ENCODE assay signal across 8 mouse cellular contexts in genomic region chr17:80060151-80060550, GRCm38 (mm10). TPM values are rescaled to one million over a fixed set of nuclear protein-coding genes. Genes with fewer than 3 reads are reported as not detected.
A peak's percentile ranks its signal among the peaks of the same experiment; 100 is the strongest.
DNase-seq lines count a peak whose midpoint lies in the region; ATAC-seq and TF ChIP-seq lines count a peak whose summit lies in the region.

No protein-coding gene starts in this region.

- H3K9me3 ChIP-seq in hindbrain, embryonic 11.5 days (ENCODE audit: control insufficient read depth, low read length) = no peaks in the 10 kb centered on the region
- no peaks in the 10 kb centered on the region for H3K9me3 ChIP-seq in limb, embryonic 15.5 days
- H3K9me3 ChIP-seq in stomach, embryonic 16.5 days (replicated peaks; ENCODE audit: control insufficient read depth, low read length) = no peaks in the 10 kb centered on the region

- peak overlapping the region; percentile 52 for H3K4me2 ChIP-seq in hindbrain, embryonic 11.5 days (replicated peaks; ENCODE audit: low read depth, low read length)
- H3K4me2 ChIP-seq in limb, embryonic 15.5 days = peak overlapping the region; percentile 65
- peak overlapping the region; percentile 68 for H3K4me2 ChIP-seq in stomach, embryonic 16.5 days (ENCODE audit: low read depth, low read length)

- no peak for TF ChIP-seq CTCF in testis, adult 2 months (IDR thresholded peaks at IDR 0.05; ENCODE audit: control insufficient read depth, insufficient read depth, insufficient replicate concordance, low read depth, low read length)

- no peak for DNase-seq in testis, postnatal 14 days (ENCODE audit: low spot score)
- DNase-seq in hindbrain, embryonic 11.5 days (ENCODE audit: low spot score) = peak; percentile 16
- DNase-seq in left cerebral cortex, adult 8-10 months (ENCODE audit: low spot score in 2 of 2) = no peak
- no peak for DNase-seq in right cerebral cortex, postnatal 14 days
- no peak for DNase-seq in spleen, adult 18-20 months

- H3K36me3 ChIP-seq in testis, adult 2 months (ENCODE audit: control insufficient read depth, insufficient read depth, low read length) = no peaks in the 10 kb centered on the region; the same call in 1 of the 2 replicates
- H3K36me3 ChIP-seq in hindbrain, embryonic 11.5 days (ENCODE audit: control insufficient read depth, insufficient read depth, low read length) = no peaks in the 10 kb centered on the region
- no peaks in the 10 kb centered on the region for H3K36me3 ChIP-seq in limb, embryonic 15.5 days
- no peaks in the 10 kb centered on the region for H3K36me3 ChIP-seq in stomach, embryonic 16.5 days (ENCODE audit: control insufficient read depth, insufficient read depth, low read length)

- no peak for ATAC-seq in hindbrain, embryonic 11.5 days (ENCODE audit: low FRiP score)
- no peak for ATAC-seq in limb, embryonic 15.5 days (ENCODE audit: insufficient number of reproducible peaks, low FRiP score, low TSS enrichment, low read depth)
- ATAC-seq in stomach, embryonic 16.5 days (ENCODE audit: insufficient read depth, low FRiP score) = no peak

- no peak for TF ChIP-seq POLR2A in testis, adult 2 months (IDR thresholded peaks at IDR 0.05; ENCODE audit: control insufficient read depth, low read depth, low read length)

- 20% methylated on average over 5 of the region's 5 CpGs for WGBS in hindbrain, embryonic 11.5 days
- WGBS in limb, embryonic 15.5 days = 13% methylated on average over 5 of the region's 5 CpGs
- 10% methylated on average over 5 of the region's 5 CpGs for WGBS in stomach, embryonic 16.5 days

- H3K27me3 ChIP-seq in testis, adult 2 months (ENCODE audit: control insufficient read depth, insufficient read depth, low read length) = no peaks in the 10 kb centered on the region
- no peaks in the 10 kb centered on the region for H3K27me3 ChIP-seq in hindbrain, embryonic 11.5 days (ENCODE audit: control insufficient read depth, insufficient read depth, low read length)
- H3K27me3 ChIP-seq in limb, embryonic 15.5 days = no peaks in the 10 kb centered on the region
- no peaks in the 10 kb centered on the region for H3K27me3 ChIP-seq in stomach, embryonic 16.5 days (ENCODE audit: control insufficient read depth, insufficient read depth, low read length)

- peaks cover 6% of the 10 kb centered on the region for H3K4me1 ChIP-seq in testis, adult 2 months (ENCODE audit: control insufficient read depth, insufficient read depth, low read length)
- H3K4me1 ChIP-seq in hindbrain, embryonic 11.5 days (replicated peaks; ENCODE audit: control insufficient read depth, insufficient read depth, low read length) = no peaks in the 10 kb centered on the region
- H3K4me1 ChIP-seq in limb, embryonic 15.5 days = peaks cover 7% of the 10 kb centered on the region
- peaks cover 12% of the 10 kb centered on the region for H3K4me1 ChIP-seq in stomach, embryonic 16.5 days (ENCODE audit: control insufficient read depth, insufficient read depth, low read length)

- peak overlapping the region; percentile 28; the same call in 1 of the 2 replicates for H3K9ac ChIP-seq in hindbrain, embryonic 11.5 days (ENCODE audit: low read depth, low read length)
- peak overlapping the region; percentile 17; the same call in 1 of the 2 replicates for H3K9ac ChIP-seq in limb, embryonic 15.5 days
- peak overlapping the region; percentile 56 for H3K9ac ChIP-seq in stomach, embryonic 16.5 days (ENCODE audit: low read length)

- H3K27ac ChIP-seq in testis, adult 2 months (ENCODE audit: control insufficient read depth, insufficient read depth, low read depth, low read length) = no peak overlapping the region; the same call in 1 of the 2 replicates
- H3K27ac ChIP-seq in hindbrain, embryonic 11.5 days (ENCODE audit: low read depth, low read length) = no peak overlapping the region
- no peak overlapping the region for H3K27ac ChIP-seq in limb, embryonic 15.5 days
- no peak overlapping the region for H3K27ac ChIP-seq in stomach, embryonic 16.5 days (ENCODE audit: low read length)

- peak overlapping the region; percentile 56 for H3K4me3 ChIP-seq in testis, adult 2 months (ENCODE audit: control insufficient read depth, low read depth, low read length)
- peak overlapping the region; percentile 100 for H3K4me3 ChIP-seq in hindbrain, embryonic 11.5 days (ENCODE audit: low read depth, low read length)
- H3K4me3 ChIP-seq in limb, embryonic 15.5 days = peak overlapping the region; percentile 82
- H3K4me3 ChIP-seq in stomach, embryonic 16.5 days (replicated peaks; ENCODE audit: low read length) = peak overlapping the region; percentile 93

RNA-seq across cellular contexts. Expression of gene Hnrnpll, which starts 2.0 kb away (rescaled TPM):
- polyA plus RNA-seq in testis, adult 2 months (2012; rRNA removed) = 44.0 and 52.0 TPM in 2 replicates
- 123 and 132 TPM in 2 replicates for polyA plus RNA-seq in hindbrain, embryonic 11.5 days (2014; fragmentation: Nextera tagmentation; extraction: Ambion mirVana)
- polyA plus RNA-seq in limb, embryonic 15.5 days (2015; fragmentation: Nextera tagmentation; extraction: Ambion mirVana) = 41.9 and 47.6 TPM in 2 replicates
- 30.1 and 39.4 TPM in 2 replicates for polyA plus RNA-seq in stomach, embryonic 16.5 days (2015; fragmentation: Nextera tagmentation; extraction: Ambion mirVana)
- total RNA-seq in left cerebral cortex, adult 8-10 months (2022) = 10 to 100 TPM; 56.0 to 60.9 (median 58.8) TPM
